Mouse (Mus musculus): ENCODE data around the gene Mrgprf.

GRCm38 (mm10) chr7:145308061-145308675, 7.5 kb downstream of the Mrgprf start:
- TF ChIP-seq POLR2A (IDR thresholded peaks at IDR 0.05; ENCODE audit: borderline replicate concordance, extremely low read depth, low read depth, low read length) (no peak), CTCF (IDR thresholded peaks at IDR 0.05; ENCODE audit: insufficient read depth, low read length) (no peak)
